Mouse (Mus musculus) heart, embryonic 14.5 days (tissue): Measurements from ENCODE around the gene Muc2. TPM values are rescaled to one million over a fixed set of nuclear protein-coding genes. Genes with fewer than 3 reads are reported as not detected.
"Not testable (repeated sequence)": the region's sequence is repeated elsewhere in the genome, so short reads cannot be mapped to it uniquely, and the experiment has no call there.

ENCODE experiments used
- ATAC-seq: fragments of 200-750 bp; cut with Nextera tagmentation; 2 replicates; pipeline ENCODE4 v1.8.0; 2017; ENCODE audit warnings: low read depth, moderate TSS enrichment; ENCODE audit not compliant: insufficient number of reproducible peaks, insufficient read depth, low FRiP score
- H3K27ac ChIP-seq, 2 experiments: fragments of 200-500 bp in 1 of 2; fragments of 300-500 bp in 1 of 2; sonication (generic) in 1 of 2; replicated peaks in 1 of 2; 2 replicates each; pipeline ENCODE4 v1.5.1; 2012 to 2014; ENCODE audit warnings: low read depth in 2 of 2, low read length in 2 of 2, control low read depth in 1 of 2, mild to moderate bottlenecking in 1 of 2, mixed read lengths in 1 of 2; ENCODE audit not compliant: control insufficient read depth in 1 of 2, insufficient read depth in 1 of 2
- H3K27me3 ChIP-seq: fragments of 300-500 bp; sonication (generic); 2 replicates; pipeline ENCODE4 v1.6.1; 2014; ENCODE audit warnings: mild to moderate bottlenecking, low read length, control low read depth; ENCODE audit not compliant: control insufficient read depth, insufficient read depth
- H3K36me3 ChIP-seq: fragments of 300-500 bp; sonication (generic); 2 replicates; pipeline ENCODE4 v1.6.1; 2014; ENCODE audit warnings: mild to moderate bottlenecking, control low read depth, low read length, mixed read lengths; ENCODE audit not compliant: control insufficient read depth, insufficient read depth
- H3K4me1 ChIP-seq, 2 experiments: fragments of 200-500 bp in 1 of 2; fragments of 300-500 bp in 1 of 2; sonication (generic) in 1 of 2; 2 replicates each; pipeline ENCODE4 v1.6.1; 2012 to 2014; ENCODE audit warnings: low read length in 2 of 2, control low read depth in 1 of 2, mixed read lengths in 1 of 2; ENCODE audit not compliant: control insufficient read depth in 2 of 2, insufficient read depth in 2 of 2
- H3K4me2 ChIP-seq: fragments of 300-500 bp; sonication (generic); 2 replicates; pipeline ENCODE4 v1.6.1; 2014; ENCODE audit warnings: mild to moderate bottlenecking, low read length
- H3K4me3 ChIP-seq, 2 experiments: fragments of 200-500 bp in 1 of 2; fragments of 300-500 bp in 1 of 2; sonication (generic) in 1 of 2; 2 replicates each; pipeline ENCODE4 v1.5.1; 2012 to 2014; ENCODE audit warnings: low read length in 2 of 2, mild to moderate bottlenecking in 2 of 2, control low read depth in 1 of 2, low read depth in 1 of 2, moderate library complexity in 1 of 2; ENCODE audit not compliant: control insufficient read depth in 1 of 2, insufficient read depth in 1 of 2
- H3K9ac ChIP-seq: fragments of 300-500 bp; sonication (generic); 2 replicates; pipeline ENCODE4 v1.6.1; 2014; ENCODE audit warnings: mild to moderate bottlenecking, low read length
- H3K9me3 ChIP-seq: fragments of 300-500 bp; sonication (generic); 2 replicates; pipeline ENCODE4 v1.6.1; 2016; ENCODE audit warnings: low read length, control low read depth; ENCODE audit not compliant: control insufficient read depth
- WGBS: fragments of 180-500 bp; shearing (Covaris S2); extraction: QIAGEN DNeasy Blood & Tissue Kit; methylation state at CpG from one replicate; pipeline ENCODE4 v1.1.7; 2014; 5-methylcytosine and 5-hydroxymethylcytosine counted together
- polyA plus RNA-seq: library from polyadenylated mRNA; unstranded; fragments of >200 nt; fragmentation: Nextera tagmentation; extraction: Ambion mirVana; gene quantifications from 2 replicates; pipeline ENCODE4 v1.2.1, GENCODE M21; 2014

Muc2 gene
- polyA plus RNA-seq, 1 experiment from 2014 or later = 0.31 TPM

DNA sequence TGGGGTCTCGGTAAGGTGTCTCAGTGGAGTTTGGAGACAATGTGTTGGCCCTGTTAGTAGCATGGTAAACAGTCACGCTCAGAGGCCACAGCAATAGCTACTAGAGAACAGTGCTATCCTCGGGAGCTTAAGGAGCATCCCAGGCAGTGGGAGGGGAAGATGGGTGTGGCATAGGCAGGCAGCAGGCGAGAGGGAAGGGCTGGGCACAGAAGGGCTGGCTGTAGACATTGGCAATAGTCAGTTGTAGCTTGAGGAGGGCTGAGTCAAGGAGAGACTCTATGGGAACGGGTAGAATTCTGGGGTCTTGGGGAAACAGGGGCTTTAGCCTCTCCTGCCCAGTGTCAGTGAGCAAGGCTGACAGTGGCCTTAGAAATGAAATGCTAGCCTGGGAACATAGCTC is 27.9 kb upstream of the Muc2 start:
- WGBS = 64% methylated on average over 5 of the region's 5 CpGs
- no peak overlapping the region for H3K27ac ChIP-seq
- no peak for ATAC-seq
- no peak overlapping the region for H3K4me2 ChIP-seq
- H3K36me3 ChIP-seq = no peaks in the 10 kb centered on the region
- no peak overlapping the region for H3K9ac ChIP-seq
- no peak overlapping the region for H3K4me3 ChIP-seq
- H3K4me1 ChIP-seq = peaks cover 28 to 29% of the 10 kb centered on the region in 2 experiments
- no peaks in the 10 kb centered on the region for H3K27me3 ChIP-seq
- no peaks in the 10 kb centered on the region for H3K9me3 ChIP-seq

DNA sequence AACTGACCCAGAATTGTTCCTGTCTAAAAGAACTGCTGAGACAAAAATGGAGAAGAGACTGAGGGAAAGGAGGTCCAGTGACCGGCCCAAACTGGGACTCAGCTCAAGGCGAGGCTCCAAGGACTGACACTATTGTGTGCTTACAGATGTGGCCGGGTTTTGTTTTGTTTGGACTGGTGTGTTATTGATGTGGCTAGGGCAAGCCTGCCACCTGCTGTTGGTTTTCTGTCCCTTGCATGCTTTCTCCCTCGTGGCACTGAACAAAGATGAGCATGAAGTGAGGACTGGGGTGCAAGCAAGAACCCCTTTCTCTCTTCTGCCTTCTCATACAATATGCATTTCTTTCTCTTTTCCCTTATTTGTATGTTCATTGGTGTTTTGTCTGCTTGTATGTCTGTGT is 23.9 kb upstream of the Muc2 start:
- H3K4me3 ChIP-seq = no peak overlapping the region
- H3K9me3 ChIP-seq = no peaks in the 10 kb centered on the region
- ATAC-seq = no peak
- no peaks in the 10 kb centered on the region for H3K36me3 ChIP-seq
- no peaks in the 10 kb centered on the region for H3K27me3 ChIP-seq
- H3K4me1 ChIP-seq = peaks cover 7 to 8% of the 10 kb centered on the region in 2 experiments
- H3K9ac ChIP-seq = no peak overlapping the region
- H3K4me2 ChIP-seq = no peak overlapping the region
- H3K27ac ChIP-seq = no peak overlapping the region
- whole genome bisulfite sequencing = 35% methylated on average over 4 of the region's 4 CpGs

DNA sequence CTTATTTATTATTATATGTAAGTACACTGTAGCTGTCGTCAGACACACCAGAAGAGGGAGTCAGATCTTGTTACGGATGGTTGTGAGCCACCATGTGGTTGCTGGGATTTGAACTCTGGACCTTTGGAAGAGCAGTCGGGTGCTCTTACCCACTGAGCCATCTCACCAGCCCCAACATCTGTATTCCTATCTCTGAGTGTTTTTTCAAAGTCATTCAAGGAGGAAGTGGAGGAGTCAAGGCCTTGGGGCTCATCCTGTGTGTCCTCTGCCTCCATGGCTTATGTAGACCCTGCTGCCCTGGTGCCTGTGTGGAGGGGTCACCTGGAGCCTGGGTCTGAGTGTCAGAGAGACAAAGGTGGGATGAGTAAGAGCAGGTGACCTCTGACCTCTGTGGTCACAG is 21.0 kb upstream of the Muc2 start:
- ATAC-seq, H3K4me3 ChIP-seq, H3K9me3 ChIP-seq, H3K27ac ChIP-seq, H3K36me3 ChIP-seq, H3K9ac ChIP-seq, H3K4me1 ChIP-seq, H3K27me3 ChIP-seq, H3K4me2 ChIP-seq: not testable (repeated sequence)
- WGBS = 79% methylated on average over 3 of the region's 3 CpGs

DNA sequence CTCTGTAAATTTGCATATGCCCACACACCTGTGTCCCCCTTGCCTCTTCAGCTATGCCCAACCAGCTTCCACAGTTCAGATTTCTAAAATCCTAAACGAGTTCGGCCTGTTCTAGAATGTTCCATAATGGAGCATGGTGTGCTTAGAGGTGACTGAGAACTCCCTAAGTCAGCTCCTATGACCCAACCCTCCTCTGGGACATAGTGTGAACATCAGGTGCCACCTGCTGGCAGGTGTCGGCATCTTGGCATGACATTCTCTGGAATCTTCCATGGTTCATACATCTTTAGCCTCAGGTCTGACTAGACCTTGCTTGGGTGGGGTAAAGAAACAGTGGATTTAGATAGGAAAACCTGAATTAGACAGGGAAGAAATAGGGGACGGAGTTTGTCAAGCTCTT is 19.1 kb upstream of the Muc2 start:
- WGBS = 68% methylated on average over 4 of the region's 4 CpGs
- ATAC-seq = no peak

DNA sequence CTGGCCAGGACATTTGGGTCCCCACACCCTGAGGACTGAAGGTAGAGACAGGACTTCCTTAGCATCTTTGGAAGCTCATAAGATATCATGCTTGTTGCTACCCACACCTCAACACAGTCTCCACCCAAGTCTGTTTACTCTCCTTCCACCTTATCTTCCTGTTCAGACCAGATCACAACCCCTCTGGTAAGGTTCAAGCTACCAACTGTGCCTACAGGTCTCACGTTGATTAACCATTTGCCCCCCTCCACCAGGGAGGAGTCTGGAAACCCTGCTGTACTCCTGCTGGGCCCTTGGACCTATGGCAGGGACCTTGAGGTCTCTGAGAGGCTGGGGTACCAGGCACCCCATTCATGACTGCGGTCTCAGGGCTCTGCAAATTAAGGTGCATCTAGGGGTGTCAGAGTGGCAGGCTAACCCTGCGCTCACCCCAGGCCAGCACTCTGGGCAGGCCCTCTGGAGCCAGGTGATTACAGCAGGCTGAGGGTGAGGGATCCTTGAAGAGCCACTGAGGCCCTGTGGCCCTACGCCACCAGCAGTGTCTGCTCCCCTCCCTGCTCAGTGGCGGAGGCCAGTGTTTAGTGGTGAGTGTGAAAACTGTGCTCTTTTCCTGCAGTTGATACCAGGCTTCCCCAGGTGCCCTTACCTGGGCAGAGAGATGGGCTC is 18.4 kb upstream of the Muc2 start:
- H3K4me1 ChIP-seq = no peaks in the 10 kb centered on the region
- H3K9ac ChIP-seq = no peak overlapping the region
- H3K27ac ChIP-seq = no peak overlapping the region
- no peak overlapping the region for H3K4me2 ChIP-seq
- no peak for ATAC-seq
- WGBS = 71% methylated on average over 5 of the region's 5 CpGs
- no peaks in the 10 kb centered on the region for H3K36me3 ChIP-seq
- H3K4me3 ChIP-seq = no peak overlapping the region
- no peaks in the 10 kb centered on the region for H3K9me3 ChIP-seq
- H3K27me3 ChIP-seq = no peaks in the 10 kb centered on the region

More for the DNA sequence above, 19.1 kb upstream of the Muc2 start:
- Histone ChIP-seq H3K4me1 (no peaks in the 10 kb centered on the region), H3K27ac (no peak overlapping the region), H3K27me3 (no peaks in the 10 kb centered on the region), H3K4me2 (no peak overlapping the region), H3K4me3 (no peak overlapping the region), H3K9ac (no peak overlapping the region), H3K9me3 (no peaks in the 10 kb centered on the region), H3K36me3 (no peaks in the 10 kb centered on the region)

DNA sequence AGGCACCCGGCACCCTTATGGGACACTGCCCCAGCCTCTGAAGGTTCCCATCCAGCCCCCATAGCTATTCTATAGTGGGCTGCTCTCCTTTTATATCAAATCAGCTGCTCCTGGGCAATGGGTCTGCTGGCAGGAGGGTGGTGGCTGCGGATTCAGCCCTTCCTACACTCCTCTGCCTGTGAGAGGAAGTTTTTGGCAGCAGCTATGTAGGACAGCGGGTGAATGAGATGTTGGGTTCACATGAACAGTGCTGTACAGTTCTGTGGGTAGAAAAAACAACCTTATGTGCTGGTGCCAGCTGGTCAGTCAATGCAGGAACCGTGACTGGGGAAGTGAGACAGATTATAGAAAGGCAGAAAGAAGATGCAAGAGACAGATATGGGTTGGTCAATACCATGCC is 11.2 kb upstream of the Muc2 start:
- no peak overlapping the region for H3K9ac ChIP-seq
- no peak overlapping the region for H3K27ac ChIP-seq
- H3K4me2 ChIP-seq = no peak overlapping the region
- H3K36me3 ChIP-seq = no peaks in the 10 kb centered on the region
- WGBS = 77% methylated on average over 4 of the region's 4 CpGs
- no peaks in the 10 kb centered on the region for H3K9me3 ChIP-seq
- 0 out of 4 replicates have a peak, but pooled peaks cover 0 to 3% of the 10 kb centered on the region in 2 experiments for H3K4me1 ChIP-seq
- H3K27me3 ChIP-seq = no peaks in the 10 kb centered on the region
- no peak for ATAC-seq
- H3K4me3 ChIP-seq = no peak overlapping the region

DNA sequence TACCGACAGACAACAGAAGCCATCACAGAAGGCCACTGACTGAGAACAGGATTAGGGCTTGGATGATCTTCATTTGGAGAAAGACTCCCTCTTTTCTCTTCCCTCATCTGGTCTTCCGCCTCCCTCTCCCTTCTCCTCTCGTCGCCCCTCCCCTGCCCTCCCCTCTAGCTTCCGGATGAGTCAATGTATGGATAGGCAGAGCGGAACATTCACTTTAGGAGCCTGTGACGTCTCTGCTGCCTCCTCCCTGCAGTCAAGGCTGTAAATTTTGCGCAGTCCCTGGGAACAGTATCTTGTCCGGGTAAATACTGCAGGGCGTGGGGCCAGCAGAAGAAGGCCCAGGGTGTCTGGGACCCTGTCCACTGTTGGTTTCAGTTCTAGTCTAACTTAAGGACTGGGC is 2.8 kb upstream of the Muc2 start:
- H3K9ac ChIP-seq = no peak overlapping the region
- no peak for ATAC-seq
- WGBS = 59% methylated on average over 10 of the region's 10 CpGs

More for the DNA sequence above, 2.8 kb upstream of the Muc2 start:
- Histone ChIP-seq H3K4me1 (0 out of 4 replicates have a peak, but pooled peaks cover 0 to 3% of the 10 kb centered on the region in 2 experiments), H3K4me2 (no peak overlapping the region), H3K9me3 (no peaks in the 10 kb centered on the region), H3K36me3 (no peaks in the 10 kb centered on the region), H3K27ac (no peak overlapping the region), H3K4me3 (no peak overlapping the region), H3K27me3 (no peaks in the 10 kb centered on the region)
